9 mouse cellular contexts compared by ENCODE assay signal in the genomic region with DNA sequence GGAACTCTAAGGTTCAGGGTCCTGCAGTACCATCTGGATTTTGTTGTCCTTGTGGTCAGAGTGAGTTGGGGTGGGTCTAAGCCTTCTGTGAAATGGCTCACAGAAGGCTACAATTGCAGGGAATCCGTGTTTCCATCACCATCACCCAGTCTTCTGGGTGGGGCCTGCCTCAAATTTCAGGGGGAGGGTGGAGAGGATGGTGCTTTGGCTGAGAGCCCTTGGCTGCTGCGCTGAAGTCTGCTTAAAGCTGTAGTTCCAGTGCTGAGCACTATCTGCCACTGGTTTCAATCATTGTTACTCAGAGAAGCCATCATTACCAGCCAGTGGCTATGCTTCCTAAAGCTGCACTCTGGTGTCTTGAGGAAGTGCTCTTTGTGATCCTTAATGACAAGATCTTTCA. TPM values are rescaled to one million over a fixed set of nuclear protein-coding genes. Genes with fewer than 3 reads are reported as not detected.
DNase-seq lines count a peak whose midpoint lies in the region; ATAC-seq lines count a peak whose summit lies in the region.
"Had no signal": no experiment of that assay in that cellular context is flagged by ENCODE, and none has a peak within 500 bp of the region (broad histone marks: within the 10 kb centered on the region; RNA-seq: fewer than 3 reads in every experiment).

No protein-coding gene starts in this region.

- H3K4me1 ChIP-seq in liver, embryonic 11.5 days (replicated peaks; ENCODE audit: control insufficient read depth, insufficient read depth, low read length), result peaks cover 17% of the 10 kb centered on the region

- no peak overlapping the region for H3K4me3 ChIP-seq in liver, embryonic 11.5 days (ENCODE audit: low read depth, low read length)
- H3K4me3 ChIP-seq: liver, embryonic 13.5 days had no signal

- no peak for ATAC-seq in liver, embryonic 11.5 days (replicated peaks; ENCODE audit: low FRiP score)

- intact Hi-C loops in left cerebral cortex, postnatal 4 days (cut with DNase I), result no loop called here

- WGBS in liver, embryonic 11.5 days, result 57% methylated on average over 2 of the region's 2 CpGs

- H3K4me2 ChIP-seq in liver, embryonic 11.5 days, result no peak overlapping the region
- H3K4me2 ChIP-seq: liver, embryonic 13.5 days had no signal

- no peaks in the 10 kb centered on the region for H3K27me3 ChIP-seq in liver, embryonic 11.5 days (replicated peaks; ENCODE audit: control insufficient read depth, insufficient read depth, low read length)
- H3K27me3 ChIP-seq: liver, embryonic 13.5 days had no signal

- DNase-seq in adrenal gland, adult 2 months, result peak; percentile 55
- DNase-seq in adrenal gland, postnatal 4 days (ENCODE audit: low spot score in 2 of 2), result no peak
- DNase-seq in left cerebral cortex, postnatal 4 days, result peak; percentile 39
- no peak for DNase-seq in left cerebral cortex, adult 8-10 months (ENCODE audit: low spot score in 2 of 2)
- DNase-seq in gastrocnemius, postnatal 25 days, result peak; percentile 67
- peak; percentile 39 for DNase-seq in lung, postnatal 25 days (ENCODE audit: low spot score)
- no peak for DNase-seq in ovary, postnatal 10 days (ENCODE audit: low spot score)
- no peak for DNase-seq in liver, embryonic 11.5 days (ENCODE audit: low spot score)
- DNase-seq: liver, embryonic 13.5 days had no signal

- H3K27ac ChIP-seq in liver, embryonic 11.5 days (ENCODE audit: low read depth, low read length), result no peak overlapping the region

- no peaks in the 10 kb centered on the region for H3K9me3 ChIP-seq in liver, embryonic 11.5 days (ENCODE audit: control insufficient read depth, low read length)
- H3K9me3 ChIP-seq: liver, embryonic 13.5 days had no signal

- H3K9ac ChIP-seq in liver, embryonic 11.5 days (ENCODE audit: low read depth, low read length), result no peak overlapping the region
- H3K9ac ChIP-seq: liver, embryonic 13.5 days had no signal

- H3K36me3 ChIP-seq in liver, embryonic 11.5 days (ENCODE audit: control insufficient read depth, insufficient read depth, low read length), result no peaks in the 10 kb centered on the region; the same call in 1 of the 2 replicates

RNA-seq across cellular contexts. Expression of gene Numa1, which starts 40.6 kb away (rescaled TPM):
- 100 to 1,000 TPM; 167 to 176 TPM for total RNA-seq in adrenal gland, adult 2 months (2021)
- polyA plus RNA-seq in adrenal gland, adult 2 months (2012; rRNA removed), result 89.3 and 96.6 TPM in 2 replicates
- total RNA-seq in adrenal gland, postnatal 4 days (2021), result 100 to 1,000 TPM; 179 to 203 TPM
- 10 to 100 TPM; 83.3 to 89.6 TPM for total RNA-seq in left cerebral cortex, postnatal 4 days (2021)
- 100 to 1,000 TPM in 2 of 4 experiments, 10 to 100 TPM in 2; 98.8 to 108 (median 101) TPM for total RNA-seq in left cerebral cortex, adult 8-10 months (2022)
- total RNA-seq in gastrocnemius, postnatal 25 days (2021), result 10 to 100 TPM; 43.8 to 46.7 TPM
- 66.2 and 66.3 TPM in 2 replicates for polyA plus RNA-seq in liver, embryonic 11.5 days (2014; fragmentation: Nextera tagmentation; extraction: Ambion mirVana)

RNA-seq across cellular contexts. Expression of gene Lrrc51, which starts 40.8 kb away (rescaled TPM):
- 10 to 100 TPM; 11.7 to 17.3 TPM for total RNA-seq in adrenal gland, adult 2 months (2021)
- polyA plus RNA-seq in adrenal gland, adult 2 months (2012; rRNA removed), result 9.4 and 10.3 TPM in 2 replicates
- total RNA-seq in adrenal gland, postnatal 4 days (2021), result 1 to 10 TPM; 6.1 to 8.3 TPM
- 1 to 10 TPM; 2.8 to 2.9 TPM for total RNA-seq in left cerebral cortex, postnatal 4 days (2021)
- total RNA-seq in left cerebral cortex, adult 8-10 months (2022), result 1 to 10 TPM; 3.7 to 8.1 (median 5.8) TPM
- total RNA-seq in gastrocnemius, postnatal 25 days (2021), result 1 to 10 TPM; 3.0 to 4.2 TPM
- polyA plus RNA-seq in liver, embryonic 11.5 days (2014; fragmentation: Nextera tagmentation; extraction: Ambion mirVana), result 5.5 and 6.4 TPM in 2 replicates

RNA-seq across cellular contexts. Expression of gene Il18bp, which starts 44.0 kb away (rescaled TPM):
- 10 to 100 TPM in 1 of 2 experiments, 1 to 10 TPM in 1; 6.1 to 22.2 TPM for total RNA-seq in adrenal gland, adult 2 months (2021)
- 15.5 and 18.2 TPM in 2 replicates for polyA plus RNA-seq in adrenal gland, adult 2 months (2012; rRNA removed)
- total RNA-seq in adrenal gland, postnatal 4 days (2021), result 10 to 100 TPM; 11.5 to 11.6 TPM
- 10 to 100 TPM; 14.0 to 18.9 TPM for total RNA-seq in left cerebral cortex, postnatal 4 days (2021)
- 1 to 10 TPM; 6.6 to 8.1 (median 7.8) TPM for total RNA-seq in left cerebral cortex, adult 8-10 months (2022)
- total RNA-seq in gastrocnemius, postnatal 25 days (2021), result 1 to 10 TPM; 1.9 to 2.7 TPM
- 2.4 and 3.9 TPM in 2 replicates for polyA plus RNA-seq in liver, embryonic 11.5 days (2014; fragmentation: Nextera tagmentation; extraction: Ambion mirVana)

Comparison
In these comparisons a context has a peak if more than half of its experiments do, and no peak if none do; other contexts are left out.
1. DNase-seq: peak in adrenal gland, adult 2 months (single experiment), left cerebral cortex, postnatal 4 days (single experiment), gastrocnemius, postnatal 25 days (single experiment) and lung, postnatal 25 days (single experiment); none in adrenal gland, postnatal 4 days (0 of 2), left cerebral cortex, adult 8-10 months (0 of 2), ovary, postnatal 10 days (single experiment) and liver, embryonic 11.5 days (single experiment).